Mouse (Mus musculus) T-helper 1 cell (primary cell): ENCODE data around the gene Ms4a14.
"Not testable (repeated sequence)": the region's sequence is repeated elsewhere in the genome, so short reads cannot be mapped to it uniquely, and the experiment has no call there.

Source experiments
- in situ Hi-C: fragments of 300-600 bp; cut with MboI, MseI; formaldehyde crosslinking; loops from one replicate; pipeline ENCODE4 v1.15.1; 2025; ENCODE audit warnings: high pct_unique_total_duplicates

Gene Ms4a14

GRCm38 (mm10) chr19:11264602-11265185, 49.6 kb downstream of the Ms4a14 start:
- in situ Hi-C loops, result no loop called here

- in situ Hi-C loops, result no loop called here
Measured at GRCm38 (mm10) chr19:11263549-11263948, 50.7 kb downstream of the Ms4a14 start.

GRCm38 (mm10) chr19:11262932-11263331, 51.3 kb downstream of the Ms4a14 start:
- in situ Hi-C loops, result not testable (repeated sequence)

- in situ Hi-C loops, result no loop called here
Measured at GRCm38 (mm10) chr19:11261522-11261921, 52.7 kb downstream of the Ms4a14 start.
